Mouse (Mus musculus) midbrain, postnatal 0 days (tissue): ENCODE data around the gene Etnk1. TPM values are rescaled to one million over a fixed set of nuclear protein-coding genes. Genes with fewer than 3 reads are reported as not detected.

Source experiments
- ATAC-seq: fragments of 200-750 bp; cut with Nextera tagmentation; 2 replicates; pipeline ENCODE4 v1.8.0; 2017; ENCODE audit warnings: moderate number of reproducible peaks, mild to moderate bottlenecking, moderate TSS enrichment, moderate library complexity; ENCODE audit not compliant: low FRiP score
- DNase-seq: peaks from one replicate; pipeline ENCODE4 v3.0.0-alpha.2; 2015; ENCODE audit warnings: low spot score
- H3K27ac ChIP-seq: fragments of 300-500 bp; sonication (generic); 2 replicates; pipeline ENCODE4 v1.5.1; 2014; ENCODE audit warnings: low read depth, mild to moderate bottlenecking, low read length, mixed read lengths
- H3K27me3 ChIP-seq: fragments of 300-500 bp; sonication (generic); 2 replicates; pipeline ENCODE4 v1.6.1; 2014; ENCODE audit warnings: low read length, control low read depth, mixed read lengths; ENCODE audit not compliant: insufficient read depth
- H3K36me3 ChIP-seq: fragments of 300-500 bp; sonication (generic); 2 replicates; pipeline ENCODE4 v1.6.1; 2014; ENCODE audit warnings: low read length, control low read depth, mixed read lengths; ENCODE audit not compliant: insufficient read depth
- H3K4me1 ChIP-seq: fragments of 300-500 bp; sonication (generic); 2 replicates; pipeline ENCODE4 v1.6.1; 2014; ENCODE audit warnings: mild to moderate bottlenecking, control low read depth, antibody characterized with exemption, low read length, mixed read lengths; ENCODE audit not compliant: insufficient read depth
- H3K4me2 ChIP-seq: fragments of 300-500 bp; sonication (generic); 2 replicates; pipeline ENCODE4 v1.6.1; 2014; ENCODE audit warnings: low read depth, mild to moderate bottlenecking, low read length, mixed read lengths; ENCODE audit not compliant: poor library complexity, severe bottlenecking
- H3K4me3 ChIP-seq: fragments of 300-500 bp; sonication (generic); 2 replicates; pipeline ENCODE4 v1.5.1; 2014; ENCODE audit warnings: low read depth, mild to moderate bottlenecking, low read length, moderate library complexity
- H3K9ac ChIP-seq: fragments of 300-500 bp; sonication (generic); replicated peaks from 2 replicates; pipeline ENCODE4 v1.6.1; 2014; ENCODE audit warnings: mild to moderate bottlenecking, low read length, moderate library complexity, mixed read lengths; ENCODE audit not compliant: poor library complexity, severe bottlenecking
- H3K9me3 ChIP-seq: fragments of 300-500 bp; sonication (generic); 2 replicates; pipeline ENCODE4 v1.6.1; 2016; ENCODE audit warnings: low read length, control low read depth
- CTCF ChIP-seq: IDR thresholded peaks from 2 replicates; pipeline ENCODE4 v1.5.1; 2016; ENCODE audit warnings: antibody characterized with exemption, mild to moderate bottlenecking
- WGBS: fragments of 180-500 bp; shearing (Covaris S2); extraction: QIAGEN DNeasy Blood & Tissue Kit; methylation state at CpG from one replicate; pipeline ENCODE4 v1.1.7; 2014; 5-methylcytosine and 5-hydroxymethylcytosine counted together
- polyA plus RNA-seq: library from polyadenylated mRNA; unstranded; fragments of >200 nt; fragmentation: Nextera tagmentation; extraction: Ambion mirVana; gene quantifications from 2 replicates; pipeline ENCODE4 v1.2.1, GENCODE M21; 2015
- total RNA-seq: library from RNA; depleted of rRNA; stranded (reverse); fragments of >200 nt; gene quantifications from 2 replicates; pipeline ENCODE4 v1.2.3, GENCODE M21; 2014; rRNA removed

Gene Etnk1
- total and polyA plus RNA-seq, 2 experiments from 2014 or later, result 40.3 to 130 TPM

DNA sequence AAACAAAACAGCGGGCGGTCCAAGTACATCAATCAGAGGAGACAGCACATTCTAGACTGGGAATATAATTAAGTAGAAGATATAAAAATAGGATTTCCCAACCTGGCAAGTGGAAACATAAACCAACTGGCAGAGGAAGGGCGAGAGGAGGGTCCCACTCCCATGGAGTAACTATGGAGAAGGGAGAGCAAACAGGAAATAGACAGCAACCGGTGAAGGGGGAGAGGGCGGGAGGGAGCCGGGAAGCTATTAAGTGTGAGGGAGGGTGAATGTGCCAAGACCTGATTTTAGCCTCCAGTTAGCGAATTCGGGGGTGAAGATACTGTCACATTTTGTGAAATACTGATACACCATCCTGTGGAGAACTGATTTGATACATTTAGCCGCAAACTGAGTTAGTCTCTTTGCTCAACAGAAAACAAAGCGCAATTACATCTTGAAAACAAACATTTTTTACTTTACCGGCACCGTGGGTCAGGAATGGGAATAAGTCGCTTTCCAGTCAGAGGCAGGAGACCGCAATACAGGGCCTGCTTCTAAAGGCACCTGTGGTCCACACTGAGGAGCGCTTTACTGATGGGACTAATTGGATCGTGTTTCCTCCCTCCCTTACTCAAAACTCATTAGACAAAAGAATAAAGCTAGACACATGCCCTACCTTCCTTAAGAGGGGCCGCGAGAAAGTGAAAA is 93.0 kb downstream of the Etnk1 start:
- no peak for TF ChIP-seq CTCF
- no peak overlapping the region for H3K4me3 ChIP-seq
- H3K27me3 ChIP-seq, result no peaks in the 10 kb centered on the region
- no peaks in the 10 kb centered on the region for H3K9me3 ChIP-seq
- 0 out of 2 replicates have a peak, but pooled peaks cover 3% of the 10 kb centered on the region for H3K4me1 ChIP-seq
- H3K9ac ChIP-seq, result no peak overlapping the region
- 49% methylated on average over 18 of the region's 18 CpGs for WGBS
- no peak overlapping the region for H3K27ac ChIP-seq
- ATAC-seq (0 out of 2 replicates have a peak, but pooled peaks have one; percentile 34), DNase-seq (peak; percentile 57)
- H3K36me3 ChIP-seq, result no peaks in the 10 kb centered on the region
- peak overlapping the region; percentile 41 for H3K4me2 ChIP-seq

DNA sequence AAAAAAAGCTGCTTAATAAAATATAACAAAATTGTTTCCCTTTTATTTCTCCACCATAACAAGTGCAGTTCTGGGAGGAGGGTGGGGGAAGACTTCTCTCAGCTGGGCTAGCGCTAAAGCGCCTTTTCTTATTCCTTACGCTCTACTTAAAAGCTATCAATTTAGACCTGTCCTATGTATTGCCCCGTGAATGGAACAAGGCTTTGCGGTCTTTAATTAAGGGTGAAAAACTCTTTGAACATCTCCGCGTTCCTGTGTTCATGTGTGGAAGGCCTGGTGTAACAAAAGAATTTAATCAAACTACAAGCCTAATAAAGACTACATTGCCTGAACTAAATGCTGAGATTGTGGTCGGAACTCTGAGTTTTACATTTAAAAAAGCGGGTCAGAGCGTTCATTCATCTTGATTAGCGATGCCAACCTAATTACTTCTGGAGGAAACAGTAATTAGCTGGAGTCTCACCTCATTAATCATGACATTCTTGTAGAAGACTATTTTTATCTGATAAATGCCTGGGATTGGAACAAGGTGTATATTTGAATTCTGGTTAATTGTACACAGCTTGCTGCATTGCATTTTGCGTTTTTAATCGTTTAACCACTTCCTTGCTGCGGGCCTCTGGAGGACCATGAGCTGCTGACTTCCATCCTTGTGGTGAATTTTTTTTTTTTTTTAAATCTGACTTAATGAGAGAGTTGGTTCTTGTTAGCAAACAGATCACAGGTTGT is 93.7 kb downstream of the Etnk1 start:
- no peaks in the 10 kb centered on the region for H3K36me3 ChIP-seq
- H3K27ac ChIP-seq, result no peak overlapping the region
- ATAC-seq, result no peak
- peak; percentile 68 for DNase-seq
- H3K9ac ChIP-seq, result no peak overlapping the region
- no peak overlapping the region for H3K4me3 ChIP-seq
- no peak for TF ChIP-seq CTCF
- no peaks in the 10 kb centered on the region for H3K27me3 ChIP-seq
- peak overlapping the region; percentile 41; the same call in 1 of the 2 replicates for H3K4me2 ChIP-seq
- 0 out of 2 replicates have a peak, but pooled peaks cover 3% of the 10 kb centered on the region for H3K4me1 ChIP-seq
- H3K9me3 ChIP-seq, result no peaks in the 10 kb centered on the region
- WGBS, result 46% methylated on average over 14 of the region's 14 CpGs

DNA sequence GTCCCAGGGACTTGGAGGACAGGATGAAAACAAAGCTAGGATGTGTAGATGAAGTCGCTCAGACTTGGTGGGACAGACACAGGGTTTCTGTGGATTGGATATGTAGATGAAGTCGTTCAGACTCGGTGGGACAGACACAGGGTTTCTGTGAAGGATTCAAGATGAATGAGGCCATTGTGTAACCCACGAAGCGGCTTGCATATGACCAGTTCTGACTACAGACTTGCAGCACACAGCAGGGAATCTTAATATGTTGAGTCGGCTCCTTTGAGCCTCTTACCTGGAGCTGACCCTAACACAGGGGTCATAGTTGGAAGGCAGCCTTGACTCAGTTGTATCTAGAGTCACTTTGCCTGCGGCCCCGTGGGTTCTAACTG is 94.3 kb downstream of the Etnk1 start:
- DNase-seq (peak; percentile 44), ATAC-seq (no peak)
- H3K4me1 ChIP-seq, result 0 out of 2 replicates have a peak, but pooled peaks cover 3% of the 10 kb centered on the region
- H3K9ac ChIP-seq, result no peak overlapping the region
- no peak overlapping the region for H3K4me3 ChIP-seq
- no peaks in the 10 kb centered on the region for H3K9me3 ChIP-seq
- no peaks in the 10 kb centered on the region for H3K36me3 ChIP-seq
- H3K4me2 ChIP-seq, result no peak overlapping the region
- H3K27me3 ChIP-seq, result no peaks in the 10 kb centered on the region
- TF ChIP-seq CTCF, result no peak
- WGBS, result 47% methylated on average over 8 of the region's 8 CpGs
- H3K27ac ChIP-seq, result no peak overlapping the region

DNA sequence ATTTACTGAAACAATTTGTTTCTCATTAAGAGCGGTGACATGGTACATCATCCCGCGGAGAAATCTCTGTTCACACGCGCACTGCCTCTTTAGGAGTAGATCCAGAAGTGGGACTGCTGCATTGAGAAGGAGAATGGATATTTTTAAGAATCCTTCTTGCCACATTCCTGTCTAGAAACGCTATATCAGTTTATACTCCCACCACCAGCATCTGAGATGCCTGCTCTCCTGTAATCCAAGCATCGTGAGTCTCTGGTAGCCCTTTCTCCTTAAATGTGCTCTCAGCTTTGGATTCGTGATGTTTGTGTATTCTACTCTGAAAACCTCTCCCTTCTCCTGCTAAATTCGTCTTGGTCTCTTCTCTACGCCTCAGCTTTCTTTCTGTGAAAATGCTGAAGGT is 98.5 kb downstream of the Etnk1 start:
- H3K4me3 ChIP-seq, result no peak overlapping the region
- H3K36me3 ChIP-seq, result no peaks in the 10 kb centered on the region
- WGBS, result 92% methylated on average over 10 of the region's 10 CpGs
- no peak overlapping the region for H3K9ac ChIP-seq
- no peak for TF ChIP-seq CTCF
- no peak overlapping the region for H3K4me2 ChIP-seq
- no peak overlapping the region for H3K27ac ChIP-seq
- ATAC-seq, result no peak
- no peaks in the 10 kb centered on the region for H3K27me3 ChIP-seq
- no peaks in the 10 kb centered on the region for H3K9me3 ChIP-seq
- no peaks in the 10 kb centered on the region for H3K4me1 ChIP-seq
- DNase-seq, result no peak

DNA sequence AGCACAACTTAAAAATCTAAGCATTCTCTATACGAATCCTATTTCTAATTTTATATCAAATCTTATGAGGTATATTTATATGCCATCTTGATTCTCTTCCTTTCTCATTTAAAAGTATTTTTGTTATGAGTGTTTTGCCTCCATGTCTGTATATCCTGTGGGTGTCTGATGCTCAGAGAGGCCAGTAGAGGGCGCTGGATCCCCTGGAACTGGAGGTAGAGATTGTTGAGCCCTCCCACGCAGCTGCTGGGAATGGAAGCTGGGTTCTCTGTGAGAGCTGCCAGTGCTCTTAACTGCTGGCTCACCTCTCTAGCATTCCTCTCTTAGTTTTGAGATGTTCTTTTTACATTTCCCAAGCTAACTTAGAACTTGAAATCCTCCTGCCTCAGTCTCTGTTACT is 112.2 kb downstream of the Etnk1 start:
- Histone ChIP-seq H3K4me2 (no peak overlapping the region), H3K36me3 (no peaks in the 10 kb centered on the region), H3K27ac (no peak overlapping the region), H3K4me3 (no peak overlapping the region), H3K9ac (no peak overlapping the region), H3K4me1 (no peaks in the 10 kb centered on the region), H3K27me3 (no peaks in the 10 kb centered on the region), H3K9me3 (no peaks in the 10 kb centered on the region)
- ATAC-seq, result no peak
- 52% methylated on average over 3 of the region's 3 CpGs for WGBS
- no peak for DNase-seq
- TF ChIP-seq CTCF, result no peak

Other genes starting within 250 kb of the Etnk1 start
- 17.7 and 25.3 TPM in 2 replicates for gene St8sia1, start 202.8 kb upstream of the Etnk1 start, total RNA-seq
- gene St8sia1, start 202.8 kb upstream of the Etnk1 start, polyA plus RNA-seq, result 4.0 and 4.5 TPM in 2 replicates
- 41.4 and 44.1 TPM in 2 replicates for gene C2cd5, start 67.1 kb upstream of the Etnk1 start, total RNA-seq
- gene C2cd5, start 67.1 kb upstream of the Etnk1 start, polyA plus RNA-seq, result 20.1 and 22.9 TPM in 2 replicates